Mouse (Mus musculus): ENCODE measurements around the gene Rasgrf1.

DNA sequence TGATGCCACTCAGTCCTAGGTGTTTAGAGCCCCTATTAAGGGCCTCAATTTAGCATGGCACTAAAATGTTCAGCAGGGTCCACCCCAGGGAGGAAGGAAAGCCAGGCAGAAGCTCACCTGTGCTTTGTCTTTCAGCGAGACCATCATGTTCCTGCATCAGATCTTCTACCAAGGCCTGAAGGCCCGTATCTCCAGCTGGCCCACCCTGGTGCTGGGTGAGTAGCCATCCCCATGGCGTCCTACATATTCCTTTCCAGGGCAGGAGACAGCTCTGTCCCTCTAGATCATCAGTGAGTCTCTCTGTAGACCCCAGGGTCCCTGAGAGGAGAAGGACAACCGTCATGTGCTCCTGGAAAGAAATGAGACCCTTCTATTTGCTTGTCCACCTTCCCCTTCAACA is 58.0 kb downstream of the Rasgrf1 start:
- TF ChIP-seq POLR2A (IDR thresholded peaks at IDR 0.05; ENCODE audit: control insufficient read depth, extremely low read depth, insufficient read depth, low read length, poor library complexity) (no peak), CTCF (IDR thresholded peaks at IDR 0.05; ENCODE audit: borderline replicate concordance, control insufficient read depth, extremely low read depth, insufficient read depth, low read length, poor library complexity) (no peak)

All from thymus, adult 2 months (tissue).